In genomic region chr11:6174719-6175118, GRCm38 (mm10) we compare ENCODE assay signal across 10 mouse cellular contexts. TPM values are rescaled to one million over a fixed set of nuclear protein-coding genes. Genes with fewer than 3 reads are reported as not detected.
DNase-seq lines count a peak whose midpoint lies in the region; ATAC-seq and TF ChIP-seq lines count a peak whose summit lies in the region.
"Had no signal": no experiment of that assay in that cellular context is flagged by ENCODE, and none has a peak within 500 bp of the region (broad histone marks: within the 10 kb centered on the region; RNA-seq: fewer than 3 reads in every experiment).

No protein-coding gene starts in this region.

- intact Hi-C loops in heart, postnatal 25 days (cut with DNase I), result no loop called here

- no peak overlapping the region for H3K4me2 ChIP-seq in stomach, embryonic 15.5 days

- 16% methylated on average over 7 of the region's 7 CpGs for WGBS in cerebellum, adult 2 months
- 46% methylated on average over 7 of the region's 7 CpGs for WGBS in stomach, embryonic 15.5 days

- peaks cover 15% of the 10 kb centered on the region for H3K4me1 ChIP-seq in cerebellum, adult 2 months (ENCODE audit: control insufficient read depth, insufficient read depth, low read length)
- peaks cover 8% of the 10 kb centered on the region; the same call in 1 of the 2 replicates for H3K4me1 ChIP-seq in stomach, embryonic 15.5 days

- H3K9me3 ChIP-seq in stomach, embryonic 15.5 days, result no peaks in the 10 kb centered on the region

- TF ChIP-seq CTCF in cerebellum, adult 2 months (IDR thresholded peaks at IDR 0.05; ENCODE audit: borderline replicate concordance, insufficient read depth, low read depth, low read length), result no peak

- 0 out of 2 replicates have a peak overlapping the region, but pooled peaks have one; percentile 46 for H3K27ac ChIP-seq in cerebellum, adult 2 months (ENCODE audit: insufficient read depth, low read length)
- no peak overlapping the region for H3K27ac ChIP-seq in stomach, embryonic 15.5 days

- no peaks in the 10 kb centered on the region for H3K36me3 ChIP-seq in stomach, embryonic 15.5 days

- TF ChIP-seq POLR2A in cerebellum, adult 2 months (IDR thresholded peaks at IDR 0.05; ENCODE audit: borderline replicate concordance, insufficient read depth, low read length), result no peak

- DNase-seq in cerebellum, adult 2 months, result peak; percentile 44 to 61
- no peak for DNase-seq in cerebellum, postnatal 4 days (ENCODE audit: low spot score in 2 of 2)
- DNase-seq in ovary, postnatal 36 days (ENCODE audit: low spot score), result peak; percentile 19
- no peak for DNase-seq in ovary, postnatal 10 days (ENCODE audit: low spot score)
- DNase-seq in heart, postnatal 25 days (ENCODE audit: low spot score), result peak; percentile 24
- DNase-seq in layer of hippocampus, postnatal 25 days (ENCODE audit: extremely low spot score in 1 of 2, low spot score in 1 of 2), result no peak
- no peak for DNase-seq in kidney, postnatal 4 days
- DNase-seq: B cell, adult 2 months; layer of hippocampus, postnatal 36 days had no signal

- H3K4me3 ChIP-seq in cerebellum, adult 2 months (replicated peaks; ENCODE audit: insufficient read depth, low read depth, low read length), result no peak overlapping the region
- no peak overlapping the region for H3K4me3 ChIP-seq in stomach, embryonic 15.5 days (replicated peaks)

- ATAC-seq in stomach, embryonic 15.5 days (ENCODE audit: insufficient read depth, low FRiP score, low read depth), result peak; percentile 14; the same call in 1 of the 2 replicates

- no peak overlapping the region for H3K9ac ChIP-seq in stomach, embryonic 15.5 days

- no peaks in the 10 kb centered on the region for H3K27me3 ChIP-seq in cerebellum, adult 2 months (ENCODE audit: control insufficient read depth, insufficient read depth, low read length)
- H3K27me3 ChIP-seq in stomach, embryonic 15.5 days (replicated peaks), result no peaks in the 10 kb centered on the region

RNA-seq across cellular contexts. Expression of gene A730071L15Rik, which starts 25.1 kb away (rescaled TPM):
- 0.15 and 0.16 TPM in 2 replicates for polyA plus RNA-seq in cerebellum, adult 2 months (2012; rRNA removed)
- total RNA-seq in heart, postnatal 25 days (2021), result under 1 TPM in 1 of 2 experiments, not detected in 1; 0.17 TPM
- 0.39 and 0.51 TPM in 2 replicates for polyA plus RNA-seq in stomach, embryonic 15.5 days (2015; fragmentation: Nextera tagmentation; extraction: Ambion mirVana)
- under 1 TPM; 0.17 to 0.31 TPM for total RNA-seq in layer of hippocampus, postnatal 25 days (2021)

RNA-seq across cellular contexts. Expression of gene Nudcd3, which starts 25.5 kb away (rescaled TPM):
- polyA plus RNA-seq in cerebellum, adult 2 months (2012; rRNA removed), result 91.5 and 96.0 TPM in 2 replicates
- 10 to 100 TPM; 59.3 to 59.6 TPM for total RNA-seq in heart, postnatal 25 days (2021)
- 35.3 and 37.2 TPM in 2 replicates for polyA plus RNA-seq in stomach, embryonic 15.5 days (2015; fragmentation: Nextera tagmentation; extraction: Ambion mirVana)
- 100 to 1,000 TPM; 111 to 113 TPM for total RNA-seq in layer of hippocampus, postnatal 25 days (2021)

RNA-seq across cellular contexts. Expression of gene Npc1l1, which starts 55.2 kb away (rescaled TPM):
- 1.2 and 1.3 TPM in 2 replicates for polyA plus RNA-seq in cerebellum, adult 2 months (2012; rRNA removed)
- total RNA-seq in heart, postnatal 25 days (2021), result not detected
- 2.0 and 2.3 TPM in 2 replicates for polyA plus RNA-seq in stomach, embryonic 15.5 days (2015; fragmentation: Nextera tagmentation; extraction: Ambion mirVana)
- total RNA-seq in layer of hippocampus, postnatal 25 days (2021), result under 1 TPM; 0.15 to 0.26 TPM

Comparison
In these comparisons a context has a peak if more than half of its experiments do, and no peak if none do; other contexts are left out.
1. DNase-seq: peak in cerebellum, adult 2 months (2 of 2), ovary, postnatal 36 days (single experiment) and heart, postnatal 25 days (single experiment); none in cerebellum, postnatal 4 days (0 of 2), ovary, postnatal 10 days (single experiment), layer of hippocampus, postnatal 25 days (0 of 2) and kidney, postnatal 4 days (0 of 2).